Mouse (Mus musculus): ENCODE measurements around the gene Mettl22.

- TF ChIP-seq POLR2A (IDR thresholded peaks at IDR 0.05; ENCODE audit: insufficient read depth, low read length) (no peak), EP300 (IDR thresholded peaks at IDR 0.05; ENCODE audit: insufficient read depth, low read depth, low read length) (no peak)
Measured at GRCm38 (mm10) chr16:8532461-8532860, 61.9 kb downstream of the Mettl22 start.
